8 mouse cellular contexts compared by ENCODE assay signal in genomic region chr10:81291511-81292104, GRCm38 (mm10). TPM values are rescaled to one million over a fixed set of nuclear protein-coding genes. Genes with fewer than 3 reads are reported as not detected.
DNase-seq lines count a peak whose midpoint lies in the region; ATAC-seq and TF ChIP-seq lines count a peak whose summit lies in the region.

Tjp3 (minus strand) TSS chr10:81291581.

- H3K27me3 ChIP-seq in kidney, embryonic 15.5 days = peaks cover 25% of the 10 kb centered on the region
- H3K27me3 ChIP-seq in intestine, embryonic 14.5 days (replicated peaks; ENCODE audit: control insufficient read depth, insufficient read depth, low read length) = peaks cover 20% of the 10 kb centered on the region; the same call in 1 of the 2 replicates
- H3K27me3 ChIP-seq in midbrain, embryonic 16.5 days (ENCODE audit: control insufficient read depth, insufficient read depth, low read depth, low read length) = peaks cover 18% of the 10 kb centered on the region

- TF ChIP-seq CTCF in bone marrow macrophage, adult 2 months (IDR thresholded peaks at IDR 0.05; ENCODE audit: low read depth, low read length) = no peak

- no peak for ATAC-seq in kidney, embryonic 15.5 days (replicated peaks; ENCODE audit: low FRiP score)
- no peak for ATAC-seq in intestine, embryonic 14.5 days (replicated peaks; ENCODE audit: low FRiP score, low TSS enrichment, low read depth)
- no peak for ATAC-seq in midbrain, embryonic 16.5 days
- ATAC-seq in cerebellum, adult (ENCODE audit: insufficient number of reproducible peaks, low FRiP score, low TSS enrichment) = no peak

- DNase-seq in kidney, adult 8-10 months = no peak
- no peak for DNase-seq in intestine, embryonic 14.5 days (ENCODE audit: low spot score)
- DNase-seq in right cerebral cortex, postnatal 4 days = no peak
- DNase-seq in urinary bladder, postnatal 4 days (ENCODE audit: low spot score in 2 of 2) = no peak

- peak within 1 kb of the TSS; percentile 21 for H3K9ac ChIP-seq in kidney, embryonic 15.5 days
- H3K9ac ChIP-seq in intestine, embryonic 14.5 days (ENCODE audit: low read length) = 0 out of 2 replicates have a peak within 1 kb of the TSS, but pooled peaks have one; percentile 5
- no peak within 1 kb of the TSS for H3K9ac ChIP-seq in midbrain, embryonic 16.5 days (ENCODE audit: low read depth, low read length)

- WGBS in kidney, embryonic 15.5 days = 72% methylated on average over 9 of the region's 9 CpGs
- WGBS in intestine, embryonic 14.5 days = 69% methylated on average over 9 of the region's 9 CpGs
- 82% methylated on average over 9 of the region's 9 CpGs for WGBS in midbrain, embryonic 16.5 days

- H3K4me1 ChIP-seq in kidney, embryonic 15.5 days = peaks cover 62% of the 10 kb centered on the region
- peaks cover 31% of the 10 kb centered on the region for H3K4me1 ChIP-seq in bone marrow macrophage, adult 2 months (ENCODE audit: control insufficient read depth, insufficient read depth, low read length)
- H3K4me1 ChIP-seq in intestine, embryonic 14.5 days (replicated peaks; ENCODE audit: control insufficient read depth, insufficient read depth, low read length) = peaks cover 24% of the 10 kb centered on the region
- H3K4me1 ChIP-seq in midbrain, embryonic 16.5 days (ENCODE audit: control insufficient read depth, insufficient read depth, low read length) = peaks cover 19% of the 10 kb centered on the region

- peak within 1 kb of the TSS; percentile 90 for H3K4me2 ChIP-seq in kidney, embryonic 15.5 days
- peak within 1 kb of the TSS; percentile 40 for H3K4me2 ChIP-seq in intestine, embryonic 14.5 days (ENCODE audit: low read length)
- H3K4me2 ChIP-seq in midbrain, embryonic 16.5 days (ENCODE audit: low read length) = peak within 1 kb of the TSS; percentile 23

- H3K27ac ChIP-seq in kidney, embryonic 15.5 days = peak within 1 kb of the TSS; percentile 76
- H3K27ac ChIP-seq in bone marrow macrophage, adult 2 months (ENCODE audit: insufficient read depth, low read depth, low read length) = peak within 1 kb of the TSS; percentile 48
- 0 out of 2 replicates have a peak within 1 kb of the TSS, but pooled peaks have one; percentile 22 for H3K27ac ChIP-seq in intestine, embryonic 14.5 days (ENCODE audit: low read depth)
- no peak within 1 kb of the TSS for H3K27ac ChIP-seq in midbrain, embryonic 16.5 days (ENCODE audit: low read length)

- no peaks in the 10 kb centered on the region for H3K36me3 ChIP-seq in kidney, embryonic 15.5 days
- no peaks in the 10 kb centered on the region for H3K36me3 ChIP-seq in intestine, embryonic 14.5 days (ENCODE audit: control insufficient read depth, insufficient read depth, low read length)
- H3K36me3 ChIP-seq in midbrain, embryonic 16.5 days (ENCODE audit: control insufficient read depth, insufficient read depth, low read length) = no peaks in the 10 kb centered on the region

- peak within 1 kb of the TSS; percentile 88 for H3K4me3 ChIP-seq in kidney, embryonic 15.5 days (replicated peaks)
- no peak within 1 kb of the TSS for H3K4me3 ChIP-seq in bone marrow macrophage, adult 2 months (ENCODE audit: insufficient read depth, low read length)
- peak within 1 kb of the TSS; percentile 19 for H3K4me3 ChIP-seq in intestine, embryonic 14.5 days (ENCODE audit: low read depth, low read length)
- peak within 1 kb of the TSS; percentile 89; the same call in 1 of the 2 replicates for H3K4me3 ChIP-seq in midbrain, embryonic 16.5 days (ENCODE audit: low read depth, low read length)

- H3K9me3 ChIP-seq in kidney, embryonic 15.5 days (replicated peaks) = no peaks in the 10 kb centered on the region
- no peaks in the 10 kb centered on the region for H3K9me3 ChIP-seq in intestine, embryonic 14.5 days (ENCODE audit: control insufficient read depth, low read length)
- H3K9me3 ChIP-seq in midbrain, embryonic 16.5 days (replicated peaks; ENCODE audit: control insufficient read depth, low read length, poor library complexity, severe bottlenecking) = no peaks in the 10 kb centered on the region

- no peak for TF ChIP-seq POLR2A in bone marrow macrophage, adult 2 months (IDR thresholded peaks at IDR 0.05; ENCODE audit: borderline replicate concordance, low read depth, low read length)

RNA-seq across cellular contexts. Expression of gene Tjp3, which starts in this region (rescaled TPM):
- 15.9 and 18.1 TPM in 2 replicates for polyA plus RNA-seq in kidney, embryonic 15.5 days (2015; fragmentation: Nextera tagmentation; extraction: Ambion mirVana)
- polyA plus RNA-seq in bone marrow macrophage, adult 2 months (2012; ENCODE audit: insufficient read depth, insufficient read length, missing spikeins) = 9.2 and 9.8 TPM in 2 replicates
- polyA plus RNA-seq in intestine, embryonic 14.5 days (2014; fragmentation: Nextera tagmentation; extraction: Ambion mirVana) = 35.1 and 44.4 TPM in 2 replicates
- polyA plus RNA-seq in midbrain, embryonic 16.5 days (2015; fragmentation: Nextera tagmentation; extraction: Ambion mirVana) = 9.2 and 10.1 TPM in 2 replicates

Comparison
In these comparisons a context has a peak if more than half of its experiments do, and no peak if none do; other contexts are left out.
1. H3K4me2 ChIP-seq: peak in every context shown above with its lines; median percentile 90 in kidney, embryonic 15.5 days; 40 in intestine, embryonic 14.5 days; 23 in midbrain, embryonic 16.5 days.